Mouse (Mus musculus) ES-Bruce4 (cell line): ENCODE data around the gene Hormad2.

Experiments used
- CTCF ChIP-seq: IDR thresholded peaks from one replicate; pipeline ENCODE4 v1.8.1; 2011; ENCODE audit warnings: low read depth, low read length
- EP300 ChIP-seq: IDR thresholded peaks from 2 replicates; pipeline ENCODE4 v1.6.1; 2011; ENCODE audit warnings: low read depth, low read length; ENCODE audit not compliant: insufficient read depth

- no peak for TF ChIP-seq CTCF
- no peak for TF ChIP-seq EP300
Measured at GRCm38 (mm10) chr11:4319212-4319955, 121.5 kb downstream of the Hormad2 start.
